Mouse (Mus musculus) macrophage (primary cell): ENCODE data around the gene Rps12. TPM values are rescaled to one million over a fixed set of nuclear protein-coding genes. Genes with fewer than 3 reads are reported as not detected.
"Not testable (repeated sequence)": the region's sequence is repeated elsewhere in the genome, so short reads cannot be mapped to it uniquely, and the experiment has no call there.

ENCODE experiments used
- H3K27ac ChIP-seq: fragments of 350-480 bp; formaldehyde crosslinking; 2 replicates; pipeline ENCODE4 v1.9.0; 2021
- H3K36me3 ChIP-seq: fragments of 350-480 bp; formaldehyde crosslinking; 2 replicates; pipeline ENCODE4 v1.9.0; 2021; ENCODE audit errors: inconsistent target
- H3K4me3 ChIP-seq: fragments of 350-480 bp; formaldehyde crosslinking; 2 replicates; pipeline ENCODE4 v1.9.0; 2021; ENCODE audit errors: inconsistent target
- H3K79me2 ChIP-seq: fragments of 350-480 bp; formaldehyde crosslinking; 2 replicates; pipeline ENCODE4 v1.9.0; 2021; ENCODE audit errors: inconsistent target
- WGBS: methylation state at CpG from one replicate; pipeline ENCODE4 v1.1.7; 2026; ENCODE audit warnings: inconsistent platforms; ENCODE audit not compliant: missing documents; 5-methylcytosine and 5-hydroxymethylcytosine counted together
- polyA plus RNA-seq: library from polyadenylated mRNA; stranded (reverse); fragments of 250-400 nt; gene quantifications from 3 replicates; pipeline ENCODE4 v1.2.4, GENCODE M21; 2018; ENCODE audit warnings: inconsistent platforms

The Rps12 gene
- polyA plus RNA-seq, 1 experiment from 2014 or later: 762 TPM

DNA sequence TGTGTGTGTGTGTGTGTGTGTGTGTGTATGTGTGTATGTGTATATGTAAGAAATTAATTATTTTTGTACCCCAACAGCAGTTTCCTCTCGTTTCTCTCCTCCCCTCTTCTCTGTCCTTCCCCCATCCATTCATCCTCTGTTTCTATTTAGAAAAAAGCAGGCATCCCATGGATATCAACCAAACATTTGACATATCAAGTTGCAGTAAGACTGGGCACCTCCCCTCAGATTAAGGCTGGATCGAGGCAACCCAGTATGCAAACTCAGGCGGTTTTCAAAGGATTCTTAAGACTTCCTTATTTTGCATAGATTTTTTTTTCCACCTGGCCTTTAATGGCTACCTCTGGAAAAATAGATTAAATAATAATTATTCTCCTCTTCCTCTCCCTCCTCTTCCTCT, 10.5 kb upstream of the Rps12 start:
- WGBS: 32% methylated on average over 3 of the region's 3 CpGs
- H3K4me3 ChIP-seq: no peak overlapping the region

DNA sequence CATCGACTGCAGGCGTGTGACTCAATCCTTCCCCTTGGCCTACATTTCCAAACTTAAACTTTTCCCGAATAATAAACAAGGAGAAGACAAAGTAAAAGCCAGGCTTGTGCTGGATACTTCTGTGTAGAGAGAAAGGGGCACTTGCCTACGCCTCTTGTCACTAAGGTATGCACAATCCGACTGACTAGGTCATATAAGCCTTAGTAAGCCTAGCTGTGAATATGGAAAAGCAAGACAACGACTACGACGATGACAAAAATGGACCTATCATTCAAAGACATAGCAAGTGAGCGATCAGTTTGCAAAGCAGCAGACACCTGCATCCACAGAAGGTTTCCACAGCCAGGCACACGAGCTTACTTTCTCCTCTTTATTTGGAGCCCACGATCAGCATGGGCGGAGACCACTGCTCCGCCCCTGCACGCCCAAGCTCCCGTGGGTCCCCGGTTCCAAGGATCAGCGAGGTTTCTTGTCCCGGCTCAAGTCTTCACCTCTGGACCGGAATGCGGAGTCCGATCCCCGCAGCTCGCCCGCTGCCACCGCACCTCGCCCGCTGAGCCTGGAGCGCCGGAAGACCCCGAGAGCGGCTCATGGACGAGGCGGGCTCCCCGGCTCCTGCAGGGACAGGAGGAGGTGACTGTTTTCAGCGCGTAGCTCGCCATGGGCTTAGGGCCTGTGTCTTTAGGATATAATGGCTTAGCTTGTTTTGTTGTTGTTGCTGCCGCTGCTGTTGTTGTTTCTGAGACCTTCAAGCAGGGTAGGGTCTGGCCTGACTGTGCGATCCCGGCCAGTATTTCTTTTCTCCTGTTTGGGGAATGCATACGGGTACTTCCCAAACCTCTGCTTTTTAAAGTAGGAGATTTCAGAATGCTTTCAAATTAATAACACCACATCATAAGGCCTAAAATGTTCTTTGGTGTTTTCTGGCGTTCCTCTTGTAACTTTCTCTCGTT, 9.8 kb upstream of the Rps12 start, which contains the start of gene Slc18b1:
Gene Slc18b1, plus strand, starts transcription at position 436 of the 953 bp plus-strand sequence.
- 19% methylated on average over 43 of the region's 43 CpGs for WGBS
- H3K36me3 ChIP-seq: no peaks in the 10 kb centered on the region
- H3K4me3 ChIP-seq: peak within 1 kb of the TSS; percentile 6; the same call in 1 of the 2 replicates
- H3K79me2 ChIP-seq: no peaks in the 10 kb centered on the region
- no peak within 1 kb of the TSS for H3K27ac ChIP-seq

More for the DNA sequence above, 10.5 kb upstream of the Rps12 start:
- no peaks in the 10 kb centered on the region for H3K36me3 ChIP-seq
- H3K27ac ChIP-seq: no peak overlapping the region
- H3K79me2 ChIP-seq: no peaks in the 10 kb centered on the region

DNA sequence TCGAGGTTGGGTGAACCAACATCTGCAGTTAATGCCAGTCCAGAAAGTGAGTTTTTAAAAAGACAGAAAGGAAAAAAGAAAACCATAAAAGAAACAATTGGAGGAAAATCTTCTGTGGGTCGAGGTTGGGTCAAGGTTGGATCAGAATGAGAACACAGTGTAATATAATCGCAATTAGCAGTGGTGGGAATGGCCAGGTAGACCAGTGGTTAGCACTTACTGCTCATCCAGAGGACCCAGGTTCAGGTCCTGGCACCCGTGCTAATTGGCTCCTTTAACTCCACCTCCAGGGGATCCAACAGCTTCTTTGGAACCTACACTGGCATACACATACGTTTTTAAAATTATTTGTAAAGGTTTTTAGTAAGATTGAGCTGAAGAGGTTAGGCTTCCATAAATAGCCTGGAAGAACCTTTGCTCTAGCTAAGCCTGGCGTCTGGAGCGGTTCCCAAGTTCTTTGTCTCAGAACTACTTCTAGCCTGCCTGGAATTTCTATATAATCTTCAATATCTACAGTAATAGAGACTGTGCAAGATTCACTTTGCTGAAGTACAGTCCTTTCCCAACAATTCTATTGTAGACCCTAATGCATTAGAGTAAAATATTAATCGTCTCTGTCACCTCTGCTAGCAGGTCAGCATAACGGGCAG, 8.9 kb upstream of the Rps12 start:
- H3K79me2 ChIP-seq: no peaks in the 10 kb centered on the region
- H3K36me3 ChIP-seq: no peaks in the 10 kb centered on the region
- 91% methylated on average over 9 of the region's 9 CpGs for WGBS

DNA sequence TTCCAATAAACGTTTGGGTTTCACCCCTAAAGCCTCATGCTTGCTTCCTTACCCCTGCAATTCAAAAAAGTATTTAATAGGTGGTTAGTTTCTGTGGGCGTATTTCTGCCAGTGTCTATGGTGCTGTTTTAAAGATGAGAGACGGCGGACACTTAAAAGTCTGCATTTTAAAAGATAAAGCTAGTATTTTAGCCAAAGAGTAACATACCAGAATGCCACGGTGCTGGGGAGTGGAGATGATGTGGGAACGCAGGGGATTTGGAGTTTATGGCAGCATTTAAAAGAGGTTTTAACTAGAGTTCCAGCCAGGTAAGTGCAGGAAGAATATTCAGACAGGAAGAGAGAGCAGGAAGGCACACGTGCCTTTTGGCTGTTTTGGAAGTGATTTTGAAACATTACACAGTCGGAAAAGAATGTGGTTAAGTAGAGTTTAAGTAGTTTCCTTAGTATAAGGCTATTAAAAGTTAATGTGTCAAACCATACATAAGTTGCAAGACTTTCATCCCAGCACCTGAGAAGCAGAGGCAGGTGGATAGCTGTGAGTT, 1.1 kb upstream of the Rps12 start:
- Histone ChIP-seq H3K27ac (peak overlapping the region; percentile 79), H3K79me2 (peaks cover 21% of the 10 kb centered on the region), H3K4me3 (peak overlapping the region; percentile 87), H3K36me3 (peaks cover 21% of the 10 kb centered on the region; the same call in 1 of the 2 replicates)
- WGBS: 4% methylated on average over 8 of the region's 8 CpGs

More for the DNA sequence above, 8.9 kb upstream of the Rps12 start:
- Histone ChIP-seq H3K4me3 (no peak overlapping the region), H3K27ac (no peak overlapping the region)

DNA sequence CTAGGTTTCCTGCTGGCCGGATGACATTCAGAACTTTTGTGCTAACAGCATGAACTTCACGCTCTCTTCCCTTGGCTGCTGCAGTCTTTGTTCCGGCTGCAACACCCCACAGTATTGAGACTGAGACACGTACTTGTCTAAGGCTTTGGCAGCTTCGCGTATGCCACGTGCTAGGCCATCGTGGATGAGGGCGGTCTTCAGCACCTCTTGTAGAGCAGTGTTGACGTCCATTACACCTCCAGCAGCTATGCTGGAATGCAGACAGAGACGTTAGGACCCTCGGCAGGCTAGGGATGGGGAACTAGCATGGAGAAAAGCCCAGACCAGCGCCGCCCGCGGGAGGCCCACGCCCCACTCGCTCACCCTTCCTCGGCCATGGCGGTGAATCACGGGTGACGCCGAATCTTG, 440 bp downstream of the Rps12 start:
- H3K79me2 ChIP-seq: peaks cover 21% of the 10 kb centered on the region
- peaks cover 21% of the 10 kb centered on the region; the same call in 1 of the 2 replicates for H3K36me3 ChIP-seq
- peak overlapping the region; percentile 87 for H3K4me3 ChIP-seq
- WGBS: under 1% methylated on average over 23 of the region's 23 CpGs
- peak overlapping the region; percentile 68 for H3K27ac ChIP-seq

DNA sequence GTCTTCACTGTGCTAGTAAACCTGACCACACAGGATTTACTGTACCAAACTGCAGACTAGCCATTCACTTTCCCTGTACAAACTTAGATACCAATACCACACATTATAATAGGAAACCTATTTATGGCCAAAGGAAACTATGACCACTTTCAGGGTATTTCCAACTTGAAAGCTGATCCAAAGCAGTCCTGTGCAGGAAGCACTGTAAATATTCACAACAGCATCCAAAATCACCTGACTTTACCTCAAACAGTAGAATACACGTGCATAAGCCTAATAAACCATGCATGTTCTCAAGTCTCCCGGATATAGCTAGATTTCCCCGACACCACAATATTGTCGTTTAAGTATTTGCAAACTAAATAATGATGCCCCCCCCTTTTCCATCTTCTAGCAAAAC, 1.0 kb downstream of the Rps12 start:
- WGBS: 0% methylated on average over 4 of the region's 4 CpGs
- Histone ChIP-seq H3K4me3 (peak overlapping the region; percentile 87), H3K36me3 (peaks cover 21% of the 10 kb centered on the region; the same call in 1 of the 2 replicates), H3K27ac (peak overlapping the region; percentile 68; the same call in 1 of the 2 replicates), H3K79me2 (peaks cover 21% of the 10 kb centered on the region)

DNA sequence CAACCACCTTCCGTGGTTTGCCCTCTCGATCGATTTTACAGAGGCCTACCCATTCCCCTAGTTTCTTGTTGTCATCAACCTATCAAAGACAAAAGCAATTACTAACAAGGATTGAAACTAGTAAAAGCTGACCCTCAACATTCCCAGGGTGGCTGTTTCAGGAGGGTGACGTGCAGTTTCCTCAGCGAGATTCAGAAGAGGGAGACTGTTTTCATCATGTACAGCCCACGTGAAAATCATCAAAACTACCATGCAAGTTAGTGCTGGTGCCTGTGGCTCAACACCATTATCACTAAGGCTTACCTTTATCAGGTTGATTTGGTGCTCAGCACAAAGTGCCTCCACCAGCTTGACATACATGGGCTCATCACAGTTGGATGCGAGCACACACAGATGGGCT, 1.5 kb downstream of the Rps12 start:
- peaks cover 21% of the 10 kb centered on the region; the same call in 1 of the 2 replicates for H3K36me3 ChIP-seq
- H3K79me2 ChIP-seq: peaks cover 21% of the 10 kb centered on the region
- H3K4me3 ChIP-seq: peak overlapping the region; percentile 87
- not testable (repeated sequence) for H3K27ac ChIP-seq
- WGBS: 55% methylated on average over 7 of the region's 7 CpGs

DNA sequence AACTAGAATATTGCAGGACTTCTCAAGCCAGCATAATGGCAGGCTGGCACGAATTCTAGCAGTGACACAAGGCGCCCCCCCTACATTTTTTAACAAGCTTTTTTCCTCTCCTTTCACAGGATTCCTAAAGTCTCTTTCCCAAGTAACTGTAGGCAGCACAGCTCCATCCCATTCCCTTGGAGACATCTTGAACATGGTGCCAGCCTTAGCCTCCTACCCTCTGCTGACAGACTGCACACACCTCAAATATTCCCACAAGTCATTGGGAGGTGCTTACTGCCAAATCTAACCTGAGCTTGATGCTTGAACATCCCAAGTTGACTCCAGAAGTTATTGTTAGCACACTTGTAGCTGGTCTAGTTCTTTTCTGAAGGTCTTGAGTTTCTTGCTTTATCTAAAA, 3.0 kb downstream of the Rps12 start:
- H3K36me3 ChIP-seq: peaks cover 21% of the 10 kb centered on the region; the same call in 1 of the 2 replicates
- WGBS: 83% methylated on average over 2 of the region's 2 CpGs
- peaks cover 21% of the 10 kb centered on the region for H3K79me2 ChIP-seq
- no peak overlapping the region for H3K4me3 ChIP-seq
- no peak overlapping the region for H3K27ac ChIP-seq

DNA sequence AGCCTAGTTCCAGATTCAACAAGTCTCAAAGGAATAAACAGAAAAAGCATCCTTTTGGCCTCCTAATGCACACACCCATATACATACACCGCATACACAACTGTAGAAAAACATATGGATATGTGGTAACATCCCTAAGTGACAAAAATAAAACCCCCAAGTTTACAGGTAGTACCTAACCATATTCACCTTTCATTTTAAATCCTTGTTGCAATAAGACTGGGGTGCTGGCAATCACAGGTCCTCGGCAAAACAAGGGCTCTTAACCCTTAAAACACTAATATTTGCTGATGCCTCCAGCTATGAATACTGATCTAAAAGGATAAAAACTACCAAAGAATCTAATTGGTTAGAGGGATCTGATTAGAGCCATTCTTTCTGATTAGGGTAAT, 3.6 kb downstream of the Rps12 start:
- H3K36me3 ChIP-seq: peaks cover 21% of the 10 kb centered on the region; the same call in 1 of the 2 replicates
- WGBS: 79% methylated on average over 2 of the region's 2 CpGs
- no peak overlapping the region for H3K27ac ChIP-seq
- H3K4me3 ChIP-seq: no peak overlapping the region
- H3K79me2 ChIP-seq: peaks cover 21% of the 10 kb centered on the region

DNA sequence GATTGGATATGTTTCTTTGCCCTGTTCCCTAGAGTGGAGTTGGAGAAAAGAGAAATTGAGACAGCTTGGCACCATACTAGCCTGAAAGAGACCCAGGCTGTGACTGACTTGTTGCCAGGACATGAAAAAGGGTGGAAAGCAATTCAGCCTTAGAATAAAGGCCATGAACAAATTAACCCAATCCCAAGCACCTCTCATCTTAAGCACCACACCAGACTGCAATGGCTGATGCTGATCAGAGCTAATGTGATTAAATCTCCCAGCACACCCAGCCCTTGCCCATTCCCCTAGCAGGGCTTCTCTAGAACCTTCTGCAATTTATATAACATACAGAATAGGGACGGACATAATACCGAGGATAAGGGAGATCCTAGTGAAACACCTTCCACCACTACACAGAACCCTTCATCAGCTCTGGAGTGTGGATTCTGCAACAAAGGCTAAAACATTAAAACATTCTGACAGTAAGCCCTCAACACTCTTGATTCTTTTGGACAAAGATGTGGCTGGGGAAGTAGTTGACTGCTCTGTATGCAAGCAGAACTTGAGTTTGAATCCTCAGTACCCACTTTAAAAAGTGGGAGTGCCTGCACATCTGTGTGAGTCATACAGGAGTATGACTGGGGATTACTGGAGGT, 4.1 kb downstream of the Rps12 start:
- H3K4me3 ChIP-seq: no peak overlapping the region
- H3K36me3 ChIP-seq: peaks cover 21% of the 10 kb centered on the region; the same call in 1 of the 2 replicates
- H3K79me2 ChIP-seq: peaks cover 21% of the 10 kb centered on the region
- H3K27ac ChIP-seq: no peak overlapping the region
- 66% methylated on average over 2 of the region's 2 CpGs for WGBS

DNA sequence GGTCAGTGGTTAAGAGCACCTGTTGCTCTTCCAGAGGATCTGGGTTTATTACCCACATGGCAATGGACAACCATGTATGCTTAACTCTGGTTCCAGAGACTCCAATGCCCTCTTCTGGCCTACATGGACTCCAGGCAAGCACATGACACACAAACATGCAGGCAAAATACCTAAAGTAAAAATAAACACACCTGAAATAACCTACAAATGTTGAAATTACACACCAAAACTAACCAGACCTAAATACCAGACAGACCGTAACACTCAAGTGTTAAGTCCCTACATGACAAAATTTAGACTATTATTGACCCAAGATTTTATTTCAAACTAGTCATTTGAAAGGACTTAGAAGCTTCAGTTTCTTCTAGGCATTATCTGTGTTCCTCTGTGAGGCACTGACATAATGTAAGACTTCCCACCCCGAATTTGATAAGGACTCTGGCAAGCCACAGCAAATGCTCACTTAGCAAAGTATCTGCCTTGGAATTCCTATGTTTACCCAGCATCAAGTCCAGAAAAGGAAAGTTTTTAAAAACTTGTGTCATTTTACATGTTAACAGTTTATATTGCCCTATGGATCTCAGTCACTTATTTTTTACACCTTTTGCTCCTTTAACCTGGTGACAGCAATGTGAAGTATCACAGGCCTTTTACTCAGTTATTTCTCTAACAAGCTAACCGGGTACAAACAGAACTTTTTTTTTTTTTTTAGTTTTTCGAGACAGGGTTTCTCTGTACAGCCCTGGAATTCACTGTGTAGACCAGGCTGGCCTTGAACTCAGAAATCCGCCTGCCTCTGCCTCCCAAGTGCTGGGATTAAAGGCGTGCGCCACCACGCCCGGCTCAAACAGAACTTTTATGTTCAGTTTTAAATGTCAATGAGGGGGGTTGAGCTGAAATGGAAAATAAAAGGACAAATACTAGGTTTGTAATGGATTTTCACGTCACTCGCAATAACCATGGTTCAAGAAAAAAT, 5.0 kb downstream of the Rps12 start:
- H3K27ac ChIP-seq: no peak overlapping the region
- 86% methylated on average over 7 of the region's 11 CpGs for WGBS
- peaks cover 21% of the 10 kb centered on the region for H3K79me2 ChIP-seq
- H3K4me3 ChIP-seq: no peak overlapping the region
- peaks cover 21% of the 10 kb centered on the region; the same call in 1 of the 2 replicates for H3K36me3 ChIP-seq

DNA sequence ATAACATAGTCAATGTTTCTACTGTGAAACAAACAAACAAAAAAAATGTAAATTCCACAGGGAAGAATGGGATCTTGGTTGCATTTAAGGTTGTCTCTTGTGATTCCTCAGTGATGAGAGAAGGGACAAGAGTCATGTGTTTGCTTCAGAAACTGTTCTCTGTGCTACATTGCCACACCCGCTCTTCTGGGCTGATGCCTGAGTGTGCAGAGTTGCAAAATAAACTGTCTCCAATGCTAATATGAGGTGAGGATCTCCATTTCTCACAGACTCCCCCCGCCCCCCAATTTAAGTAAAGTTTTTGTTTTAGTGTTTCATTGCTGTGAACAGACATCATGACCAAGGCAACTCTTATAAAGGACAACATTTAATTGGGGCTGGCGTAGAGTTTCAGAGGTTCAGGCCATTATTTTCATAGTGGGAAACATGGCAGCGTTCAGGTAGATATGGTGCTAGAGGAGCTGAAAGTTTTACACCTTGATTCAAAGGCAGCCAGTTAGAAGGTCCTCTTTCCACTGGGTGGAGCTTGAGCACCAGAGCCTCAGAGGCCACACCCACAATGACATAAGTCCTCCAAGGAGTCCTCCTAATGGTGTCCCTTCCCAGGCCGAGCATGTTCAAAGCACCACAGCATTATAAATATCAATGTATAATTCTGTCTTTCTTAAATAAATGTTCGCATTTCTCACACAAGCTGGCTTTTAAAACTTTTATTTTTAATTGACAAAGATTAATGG, 6.4 kb downstream of the Rps12 start:
- peaks cover 8% of the 10 kb centered on the region for H3K79me2 ChIP-seq
- no peak overlapping the region for H3K27ac ChIP-seq
- WGBS: 78% methylated on average over 6 of the region's 6 CpGs
- H3K4me3 ChIP-seq: no peak overlapping the region
- peaks cover 20% of the 10 kb centered on the region; the same call in 1 of the 2 replicates for H3K36me3 ChIP-seq
